Mouse (Mus musculus): ENCODE measurements at regions not wholly inside any gene's neighbourhood (a gene's known extent, or its start where the extent isn't known, plus 50 kb on each side); places are given as distances from the start of the nearest gene placed in this dataset.

DNA sequence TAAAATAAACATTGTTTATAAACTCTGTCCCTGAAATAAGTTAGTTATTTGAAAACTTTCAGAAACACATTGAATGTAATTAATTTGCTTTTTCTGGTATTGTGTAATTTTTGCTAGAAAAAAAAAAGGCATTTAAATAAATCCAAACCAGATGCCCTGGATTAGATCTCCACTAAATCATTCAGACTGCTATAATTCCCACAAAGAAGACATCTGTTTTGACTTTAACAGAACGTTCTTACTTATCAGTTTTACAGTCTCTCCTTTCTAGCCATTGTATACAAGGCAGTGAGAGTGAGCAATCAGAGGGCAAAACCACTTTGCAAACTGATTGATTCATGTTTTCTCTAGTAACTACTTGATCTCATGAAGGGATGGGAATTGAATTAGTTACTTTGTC, 478.8 kb downstream of the Slitrk6 start:
- Histone ChIP-seq H3K36me3 (ENCODE audit: control insufficient read depth, insufficient read depth) (no peaks in the 10 kb centered on the region), H3ac (ENCODE audit: control insufficient read depth, insufficient read length) (no peak overlapping the region), H3K4me2 (ENCODE audit: low read depth) (no peak overlapping the region), H3K4me3 (no peak overlapping the region), H3K79me2 (ENCODE audit: control insufficient read depth, insufficient read depth) (no peaks in the 10 kb centered on the region), H3K27me3 (ENCODE audit: control insufficient read depth, insufficient read depth, insufficient read length) (no peaks in the 10 kb centered on the region)
- TF ChIP-seq E2F4 (IDR thresholded peaks at IDR 0.05; ENCODE audit: insufficient read depth) (no peak), CEBPB (IDR thresholded peaks at IDR 0.05; ENCODE audit: insufficient read depth, poor library complexity, severe bottlenecking) (0 out of 2 replicates have a peak, but pooled peaks have one; percentile 31)

DNA sequence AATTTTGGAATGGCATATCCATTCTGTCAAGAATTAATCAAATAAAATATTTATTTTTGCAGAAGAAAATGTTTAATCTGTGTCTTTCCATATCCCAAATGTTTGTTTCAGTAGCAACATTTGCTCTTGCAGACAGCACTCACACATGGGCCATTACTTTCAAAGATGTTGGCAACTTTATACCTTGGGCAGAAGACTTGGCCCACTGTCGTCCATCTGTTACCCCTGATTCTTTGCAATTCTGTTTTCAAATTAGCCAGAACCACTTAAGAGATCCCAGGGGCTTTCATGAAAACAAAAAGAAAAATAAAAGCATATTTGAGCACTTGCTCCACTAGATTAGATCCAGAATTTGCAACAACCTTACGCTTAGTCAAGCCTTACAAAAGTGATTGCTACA, 483.7 kb downstream of the Slitrk6 start:
- H3K36me3 ChIP-seq (ENCODE audit: control insufficient read depth, insufficient read depth), result no peaks in the 10 kb centered on the region
- no peak overlapping the region for H3K4me3 ChIP-seq
- TF ChIP-seq E2F4 (IDR thresholded peaks at IDR 0.05; ENCODE audit: insufficient read depth) (no peak), USF1 (IDR thresholded peaks at IDR 0.05; ENCODE audit: low read depth) (no peak), SRF (IDR thresholded peaks at IDR 0.05; ENCODE audit: control insufficient read depth, insufficient read length, low read depth) (no peak), TCF3 (IDR thresholded peaks at IDR 0.05; ENCODE audit: insufficient read length, low read depth) (no peak), POLR2A (IDR thresholded peaks at IDR 0.05; ENCODE audit: insufficient read length, low read depth) (no peak), TCF12 (IDR thresholded peaks at IDR 0.05; ENCODE audit: insufficient read depth, poor library complexity, severe bottlenecking) (no peak), CEBPB (IDR thresholded peaks at IDR 0.05; ENCODE audit: insufficient read depth, poor library complexity, severe bottlenecking) (no peak), MAX (IDR thresholded peaks at IDR 0.05; ENCODE audit: low read depth) (no peak), MYOG (IDR thresholded peaks at IDR 0.05; ENCODE audit: control insufficient read depth in 1 of 3, insufficient read depth in 1 of 3, insufficient read length in 2 of 3, low read depth in 2 of 3) (no peak), POLR2AphosphoS2 (IDR thresholded peaks at IDR 0.05; ENCODE audit: insufficient read length, low read depth) (no peak), MYOD1 (IDR thresholded peaks at IDR 0.05; ENCODE audit: control insufficient read depth in 1 of 3, insufficient read length in 2 of 3, low read depth in 2 of 3) (no peak), REST (IDR thresholded peaks at IDR 0.05; ENCODE audit: insufficient read depth, insufficient read length) (no peak)
- H3K27me3 ChIP-seq (ENCODE audit: control insufficient read depth, insufficient read depth, insufficient read length), result no peaks in the 10 kb centered on the region
- H3ac ChIP-seq (ENCODE audit: control insufficient read depth, insufficient read length), result no peak overlapping the region
- H3K4me2 ChIP-seq (ENCODE audit: low read depth), result no peak overlapping the region
- H3K79me2 ChIP-seq (ENCODE audit: control insufficient read depth, insufficient read depth), result no peaks in the 10 kb centered on the region

DNA sequence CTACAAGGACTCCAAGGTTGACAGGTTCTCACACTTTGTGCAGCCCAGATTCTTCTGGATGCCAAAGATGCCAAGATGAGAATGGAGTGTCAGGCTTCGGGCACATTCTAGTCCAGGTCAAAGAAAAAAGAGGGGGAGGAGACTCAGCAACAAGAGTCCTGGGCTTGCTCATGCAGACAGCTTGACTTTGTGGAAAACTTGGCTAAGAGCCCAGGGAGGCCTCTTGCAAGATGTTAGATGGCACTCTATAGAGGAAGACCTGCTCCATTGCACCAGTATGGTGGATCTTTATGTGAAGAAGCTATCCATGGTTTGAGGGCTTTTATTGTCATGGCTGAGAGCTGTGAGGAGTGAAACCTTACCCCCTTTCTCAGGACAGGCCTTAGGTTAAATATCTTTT, 510.5 kb downstream of the Slitrk6 start:
- Histone ChIP-seq H3K4me2 (ENCODE audit: low read depth) (no peak overlapping the region), H3K4me3 (no peak overlapping the region), H3K27me3 (ENCODE audit: control insufficient read depth, insufficient read depth, insufficient read length) (no peaks in the 10 kb centered on the region), H3K79me2 (ENCODE audit: control insufficient read depth, insufficient read depth) (no peaks in the 10 kb centered on the region), H3K36me3 (ENCODE audit: control insufficient read depth, insufficient read depth) (no peaks in the 10 kb centered on the region), H3ac (ENCODE audit: control insufficient read depth, insufficient read length) (no peak overlapping the region)
- TF ChIP-seq REST (IDR thresholded peaks at IDR 0.05; ENCODE audit: insufficient read depth, insufficient read length), result no peak
- TF ChIP-seq SRF (IDR thresholded peaks at IDR 0.05; ENCODE audit: control insufficient read depth, insufficient read length, low read depth), result no peak
- no peak for TF ChIP-seq MYOD1 (IDR thresholded peaks at IDR 0.05; ENCODE audit: control insufficient read depth in 1 of 3, insufficient read length in 2 of 3, low read depth in 2 of 3)
- TF ChIP-seq TCF3 (IDR thresholded peaks at IDR 0.05; ENCODE audit: insufficient read length, low read depth), result no peak
- no peak for TF ChIP-seq POLR2A (IDR thresholded peaks at IDR 0.05; ENCODE audit: insufficient read length, low read depth)
- no peak for TF ChIP-seq MYOG (IDR thresholded peaks at IDR 0.05; ENCODE audit: control insufficient read depth in 1 of 3, insufficient read depth in 1 of 3, insufficient read length in 2 of 3, low read depth in 2 of 3)
- no peak for TF ChIP-seq E2F4 (IDR thresholded peaks at IDR 0.05; ENCODE audit: insufficient read depth)
- TF ChIP-seq POLR2AphosphoS2 (IDR thresholded peaks at IDR 0.05; ENCODE audit: insufficient read length, low read depth), result no peak
- no peak for TF ChIP-seq MAX (IDR thresholded peaks at IDR 0.05; ENCODE audit: low read depth)
- no peak for TF ChIP-seq CEBPB (IDR thresholded peaks at IDR 0.05; ENCODE audit: insufficient read depth, poor library complexity, severe bottlenecking)

DNA sequence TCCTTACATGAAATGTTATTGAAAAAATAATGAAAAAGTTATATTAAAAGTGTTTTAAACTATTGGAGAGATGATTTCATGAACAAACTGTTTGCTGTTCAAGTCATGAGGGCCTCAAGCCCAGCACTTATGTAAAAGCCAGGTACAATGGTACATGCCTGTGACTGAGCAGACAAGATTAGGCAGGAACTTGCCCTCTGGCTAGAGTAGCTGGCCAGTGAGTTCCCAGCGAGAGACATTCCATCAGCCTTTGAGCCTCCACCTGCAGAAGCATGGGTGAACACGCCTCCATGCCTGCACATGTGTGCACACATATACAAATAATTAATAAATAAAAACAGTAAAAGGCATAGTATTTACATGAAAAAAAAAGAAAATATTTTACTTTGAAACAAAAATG, 511.4 kb downstream of the Slitrk6 start:
- no peaks in the 10 kb centered on the region for H3K27me3 ChIP-seq (ENCODE audit: control insufficient read depth, insufficient read depth, insufficient read length)
- no peak overlapping the region for H3ac ChIP-seq (ENCODE audit: control insufficient read depth, insufficient read length)
- no peak overlapping the region for H3K4me3 ChIP-seq
- H3K36me3 ChIP-seq (ENCODE audit: control insufficient read depth, insufficient read depth), result no peaks in the 10 kb centered on the region
- H3K79me2 ChIP-seq (ENCODE audit: control insufficient read depth, insufficient read depth), result no peaks in the 10 kb centered on the region
- H3K4me2 ChIP-seq (ENCODE audit: low read depth), result no peak overlapping the region
- TF ChIP-seq TCF3 (IDR thresholded peaks at IDR 0.05; ENCODE audit: insufficient read length, low read depth) (no peak), CEBPB (IDR thresholded peaks at IDR 0.05; ENCODE audit: insufficient read depth, poor library complexity, severe bottlenecking) (no peak), TCF12 (IDR thresholded peaks at IDR 0.05; ENCODE audit: insufficient read depth, poor library complexity, severe bottlenecking) (no peak), POLR2AphosphoS2 (IDR thresholded peaks at IDR 0.05; ENCODE audit: insufficient read length, low read depth) (no peak), REST (IDR thresholded peaks at IDR 0.05; ENCODE audit: insufficient read depth, insufficient read length) (no peak), SRF (IDR thresholded peaks at IDR 0.05; ENCODE audit: control insufficient read depth, insufficient read length, low read depth) (no peak), POLR2A (IDR thresholded peaks at IDR 0.05; ENCODE audit: insufficient read length, low read depth) (no peak), MYOD1 (IDR thresholded peaks at IDR 0.05; ENCODE audit: control insufficient read depth in 1 of 3, insufficient read length in 2 of 3, low read depth in 2 of 3) (no peak), E2F4 (IDR thresholded peaks at IDR 0.05; ENCODE audit: insufficient read depth) (no peak), USF1 (IDR thresholded peaks at IDR 0.05; ENCODE audit: low read depth) (no peak), MYOG (IDR thresholded peaks at IDR 0.05; ENCODE audit: control insufficient read depth in 1 of 3, insufficient read depth in 1 of 3, insufficient read length in 2 of 3, low read depth in 2 of 3) (no peak), MAX (IDR thresholded peaks at IDR 0.05; ENCODE audit: low read depth) (no peak)

DNA sequence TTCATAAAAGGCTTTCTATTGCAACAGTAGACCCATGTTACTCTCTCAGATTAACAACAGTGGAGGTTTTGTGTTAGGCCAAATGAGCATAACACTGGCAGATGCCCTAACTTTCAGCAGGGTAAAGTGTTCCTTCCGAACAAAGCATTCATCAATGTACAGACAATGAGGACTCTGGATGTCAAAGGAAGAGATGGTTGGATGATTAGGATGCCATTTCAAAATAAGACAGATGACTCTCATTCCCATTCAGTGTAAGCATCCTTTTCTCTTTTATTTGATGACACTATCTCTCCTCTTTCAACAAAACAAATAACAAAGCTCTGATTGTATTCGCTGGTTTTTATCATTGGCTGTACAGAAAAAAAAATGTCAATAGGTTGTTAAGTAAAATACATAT, 516.1 kb downstream of the Slitrk6 start:
- no peak overlapping the region for H3K4me2 ChIP-seq (ENCODE audit: low read depth)
- H3K79me2 ChIP-seq (ENCODE audit: control insufficient read depth, insufficient read depth), result no peaks in the 10 kb centered on the region
- H3ac ChIP-seq (ENCODE audit: control insufficient read depth, insufficient read length), result no peak overlapping the region
- H3K36me3 ChIP-seq (ENCODE audit: control insufficient read depth, insufficient read depth), result no peaks in the 10 kb centered on the region
- no peak for TF ChIP-seq MYOG (IDR thresholded peaks at IDR 0.05; ENCODE audit: control insufficient read depth in 1 of 3, insufficient read depth in 1 of 3, insufficient read length in 2 of 3, low read depth in 2 of 3)
- no peak for TF ChIP-seq TCF3 (IDR thresholded peaks at IDR 0.05; ENCODE audit: insufficient read length, low read depth)
- TF ChIP-seq MAX (IDR thresholded peaks at IDR 0.05; ENCODE audit: low read depth), result no peak
- TF ChIP-seq USF1 (IDR thresholded peaks at IDR 0.05; ENCODE audit: low read depth), result no peak
- TF ChIP-seq POLR2A (IDR thresholded peaks at IDR 0.05; ENCODE audit: insufficient read length, low read depth), result no peak
- TF ChIP-seq TCF12 (IDR thresholded peaks at IDR 0.05; ENCODE audit: insufficient read depth, poor library complexity, severe bottlenecking), result no peak
- no peak for TF ChIP-seq POLR2AphosphoS2 (IDR thresholded peaks at IDR 0.05; ENCODE audit: insufficient read length, low read depth)
- TF ChIP-seq SRF (IDR thresholded peaks at IDR 0.05; ENCODE audit: control insufficient read depth, insufficient read length, low read depth), result no peak
- TF ChIP-seq MYOD1 (IDR thresholded peaks at IDR 0.05; ENCODE audit: control insufficient read depth in 1 of 3, insufficient read length in 2 of 3, low read depth in 2 of 3), result no peak
- TF ChIP-seq REST (IDR thresholded peaks at IDR 0.05; ENCODE audit: insufficient read depth, insufficient read length), result no peak
- TF ChIP-seq CEBPB (IDR thresholded peaks at IDR 0.05; ENCODE audit: insufficient read depth, poor library complexity, severe bottlenecking), result no peak
- TF ChIP-seq E2F4 (IDR thresholded peaks at IDR 0.05; ENCODE audit: insufficient read depth), result no peak
- no peaks in the 10 kb centered on the region for H3K27me3 ChIP-seq (ENCODE audit: control insufficient read depth, insufficient read depth, insufficient read length)
- H3K4me3 ChIP-seq, result no peak overlapping the region
